Mouse (Mus musculus): Measurements from ENCODE around the gene Ablim2.

The Ablim2 gene

GRCm38 (mm10) chr5:35770246-35770645, 12.6 kb downstream of the Ablim2 start:
- no peak for DNase-seq (ENCODE audit: low read depth, low spot score)

GRCm38 (mm10) chr5:35770891-35771663, 13.4 kb downstream of the Ablim2 start:
- DNase-seq (ENCODE audit: low read depth, low spot score), result peak; percentile 69

DNA sequence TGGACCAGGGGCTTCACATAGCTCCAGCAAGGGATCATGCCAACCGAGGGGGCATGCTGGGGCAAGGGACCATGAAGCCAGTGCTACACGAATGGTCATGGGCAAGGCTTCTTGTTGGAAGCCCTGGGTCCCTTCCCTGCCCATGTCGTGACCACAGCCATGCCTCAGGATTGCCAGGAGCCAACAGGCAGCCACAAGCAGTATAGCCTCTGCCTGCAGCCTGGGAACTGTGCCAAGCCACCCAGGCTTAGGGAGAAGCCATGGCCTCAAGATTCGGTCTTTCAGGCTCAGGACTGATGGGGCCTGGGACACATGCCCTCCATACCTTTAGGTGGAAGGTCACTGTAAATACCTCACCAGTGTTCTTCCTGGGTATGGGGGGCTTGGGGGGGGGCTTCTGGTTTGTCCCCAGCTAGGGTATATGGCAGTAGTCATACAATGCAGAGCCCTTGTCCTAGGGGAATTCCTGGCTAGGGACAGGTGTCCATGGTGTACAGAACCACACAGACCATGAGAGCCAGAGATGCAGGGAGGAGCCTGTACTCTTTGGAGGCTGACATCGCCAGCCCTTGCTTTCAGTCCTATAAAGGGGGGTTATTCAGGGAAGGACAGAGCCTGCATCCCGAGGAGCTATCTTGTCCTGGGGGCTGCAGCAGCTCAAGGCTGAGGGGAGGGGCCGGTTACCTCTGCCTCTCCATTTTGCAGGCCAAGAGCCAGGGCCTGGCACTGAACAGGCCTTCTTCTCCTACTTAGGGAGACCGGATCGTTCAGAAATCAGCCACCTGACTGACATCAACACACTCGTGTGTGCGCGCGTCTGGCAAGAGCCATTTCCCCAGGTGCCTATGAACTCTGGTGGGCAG, 15.8 kb downstream of the Ablim2 start:
- peak; percentile 76 for DNase-seq (ENCODE audit: low read depth, low spot score)

GRCm38 (mm10) chr5:35774137-35774424, 16.4 kb downstream of the Ablim2 start:
- DNase-seq (ENCODE audit: low read depth, low spot score), result no peak

DNA sequence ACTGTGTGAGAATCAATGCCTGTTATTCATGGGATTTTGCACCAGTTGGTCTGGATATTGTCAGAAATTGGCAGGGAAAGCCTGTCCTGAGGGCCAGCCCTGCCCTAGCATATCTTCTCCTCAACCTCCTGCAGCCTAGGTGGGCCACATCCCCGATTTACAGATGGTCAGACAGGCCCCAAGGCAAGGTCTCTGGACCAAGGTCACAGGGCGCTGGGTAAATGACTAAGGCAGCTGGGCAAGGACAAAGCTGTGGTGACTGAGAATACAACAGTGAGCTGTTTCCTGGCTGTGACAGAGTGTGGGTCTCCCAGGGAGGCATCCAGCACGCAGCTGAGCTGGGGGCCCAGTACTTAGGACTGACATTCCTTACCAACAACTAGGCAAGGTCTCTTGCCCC, 23.4 kb downstream of the Ablim2 start:
- DNase-seq (ENCODE audit: low read depth, low spot score), result no peak

DNA sequence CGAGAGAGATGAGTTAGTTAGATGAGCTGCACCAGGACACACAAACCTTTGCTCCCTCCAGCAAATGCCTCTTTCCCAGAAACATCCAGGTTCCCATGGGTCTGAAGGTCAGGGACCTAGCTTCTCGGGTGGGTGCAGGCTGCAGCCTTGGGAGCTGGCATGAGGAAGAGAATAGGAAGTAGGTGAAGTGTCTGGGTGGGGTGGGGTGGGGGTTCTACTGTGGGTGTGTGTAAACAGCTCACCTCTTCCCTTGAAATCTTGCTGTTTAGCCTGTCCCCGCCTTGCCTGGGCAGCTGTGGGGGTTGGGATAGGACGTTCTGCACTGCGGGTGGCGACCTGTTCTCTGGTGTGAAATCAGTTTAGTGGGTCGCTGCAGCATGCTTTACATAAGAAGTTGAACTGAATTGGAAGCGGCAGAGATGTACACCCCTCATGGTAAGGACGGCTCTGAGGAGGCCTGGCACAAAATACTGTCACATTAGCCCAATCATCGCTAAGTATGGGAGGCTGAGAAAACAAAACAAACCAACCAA, 25.0 kb downstream of the Ablim2 start:
- DNase-seq (ENCODE audit: low read depth, low spot score), result peak; percentile 56

GRCm38 (mm10) chr5:35785853-35786252, 28.2 kb downstream of the Ablim2 start:
- DNase-seq (ENCODE audit: low read depth, low spot score), result peak; percentile 51

- DNase-seq (ENCODE audit: low read depth, low spot score), result peak; percentile 86
Measured at GRCm38 (mm10) chr5:35787847-35788246, 30.2 kb downstream of the Ablim2 start.

- no peak for DNase-seq (ENCODE audit: low read depth, low spot score)
Measured at GRCm38 (mm10) chr5:35788719-35789118, 31.0 kb downstream of the Ablim2 start.

DNA sequence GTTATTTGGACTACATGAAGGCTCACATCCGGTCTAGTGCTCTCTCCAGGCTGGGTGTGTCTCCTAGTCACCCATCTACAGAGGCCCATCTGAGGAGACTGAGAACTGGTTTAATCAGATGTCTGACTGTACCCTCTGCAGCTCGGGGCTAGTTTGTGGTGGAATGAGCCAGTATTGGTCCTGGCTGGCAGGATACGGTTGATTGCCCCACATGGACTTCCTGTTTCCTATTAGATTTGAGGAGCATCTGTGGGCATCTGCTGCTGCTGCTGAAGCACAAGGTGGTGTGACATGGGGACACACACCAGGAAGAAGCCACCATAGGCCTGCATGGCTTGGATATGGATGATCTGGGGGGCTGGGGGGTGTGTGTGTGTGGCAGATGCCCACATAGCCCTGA, 32.0 kb downstream of the Ablim2 start:
- DNase-seq (ENCODE audit: low read depth, low spot score), result no peak

DNA sequence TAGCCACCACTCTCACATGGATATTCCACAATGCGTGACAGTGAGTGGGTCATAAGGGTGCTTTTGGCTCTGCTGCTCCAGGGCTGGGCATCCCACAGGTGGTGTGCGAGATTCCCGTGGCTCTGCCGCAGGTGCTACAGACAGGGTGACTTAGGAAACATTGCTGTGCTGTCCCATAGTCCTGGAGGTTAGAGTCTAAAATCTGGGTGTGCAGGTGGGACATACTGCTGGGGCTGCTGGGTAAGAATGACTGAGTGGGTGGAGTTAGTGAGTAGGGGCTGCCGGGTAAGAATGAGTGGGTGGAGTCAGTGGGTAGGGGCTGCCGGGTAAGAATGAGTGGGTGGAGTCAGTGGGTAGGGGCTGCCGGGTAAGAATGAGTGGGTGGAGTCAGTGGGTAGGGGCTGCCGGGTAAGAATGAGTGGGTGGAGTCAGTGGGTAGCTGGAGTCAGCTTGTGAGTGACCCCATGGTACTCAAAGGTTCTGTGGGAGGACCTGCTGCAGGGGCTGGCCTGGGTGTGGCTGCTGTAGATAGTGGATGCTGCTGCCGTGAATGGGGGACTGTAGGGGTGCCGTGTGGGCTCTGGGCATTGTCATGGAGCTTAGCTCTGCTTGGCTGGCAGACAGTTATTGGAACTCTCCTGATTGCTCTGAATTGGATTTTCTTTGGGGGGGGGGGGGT, 32.8 kb downstream of the Ablim2 start:
- DNase-seq (ENCODE audit: low read depth, low spot score), result no peak

DNA sequence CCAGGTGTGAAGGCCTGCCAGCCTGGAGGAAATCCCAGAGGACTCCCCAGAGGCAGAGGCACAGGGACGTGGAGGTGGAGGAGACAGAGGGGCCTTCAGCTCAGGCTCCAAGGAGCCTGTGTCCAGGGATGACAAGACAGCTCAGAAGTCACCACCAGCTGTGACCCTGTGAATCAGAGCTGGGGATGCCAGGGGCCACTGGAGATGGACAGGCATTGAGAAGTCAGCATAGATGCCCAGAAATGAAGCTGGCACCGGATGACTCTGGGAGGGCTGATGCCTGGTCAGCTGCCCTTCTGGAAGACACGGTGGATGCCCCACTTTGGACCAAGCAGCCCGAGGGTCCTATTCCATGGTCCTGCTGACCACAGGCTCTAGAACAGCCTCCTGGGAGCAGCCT, 36.3 kb downstream of the Ablim2 start:
- no peak for DNase-seq (ENCODE audit: low read depth, low spot score)

- no peak for DNase-seq (ENCODE audit: low read depth, low spot score)
Measured at GRCm38 (mm10) chr5:35794942-35795341, 37.3 kb downstream of the Ablim2 start.

- DNase-seq (ENCODE audit: low read depth, low spot score), result peak; percentile 89
Measured at GRCm38 (mm10) chr5:35795481-35796048, 37.9 kb downstream of the Ablim2 start.

GRCm38 (mm10) chr5:35796136-35796535, 38.5 kb downstream of the Ablim2 start:
- no peak for DNase-seq (ENCODE audit: low read depth, low spot score)

- peak; percentile 72 for DNase-seq (ENCODE audit: low read depth, low spot score)
Measured at GRCm38 (mm10) chr5:35799090-35799489, 41.4 kb downstream of the Ablim2 start.

DNA sequence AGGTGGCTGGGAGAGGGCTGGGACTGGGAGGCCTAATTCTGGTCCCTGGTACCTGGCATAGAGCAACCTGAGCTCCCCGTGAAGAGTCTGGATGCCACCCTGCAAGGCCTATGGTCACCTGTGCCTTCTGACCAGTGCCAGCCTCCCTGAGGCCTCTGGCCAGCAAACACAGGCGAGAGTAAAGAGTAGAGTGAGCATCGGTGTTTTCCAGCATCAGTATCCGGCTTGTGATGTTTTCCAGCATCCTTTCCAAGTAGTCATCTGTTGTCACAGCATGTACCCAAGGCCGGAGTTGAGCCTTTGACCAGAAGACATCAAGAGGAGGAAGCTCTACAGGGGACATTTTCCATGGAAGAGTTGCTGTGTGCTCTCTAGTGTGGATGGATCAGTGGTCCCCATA, 45.7 kb downstream of the Ablim2 start:
- peak; percentile 65 for DNase-seq (ENCODE audit: low read depth, low spot score)

- no peak for DNase-seq (ENCODE audit: low read depth, low spot score)
Measured at GRCm38 (mm10) chr5:35804685-35805084, 47.0 kb downstream of the Ablim2 start.

- no peak for DNase-seq (ENCODE audit: low read depth, low spot score)
Measured at GRCm38 (mm10) chr5:35805209-35805608, 47.5 kb downstream of the Ablim2 start.

DNA sequence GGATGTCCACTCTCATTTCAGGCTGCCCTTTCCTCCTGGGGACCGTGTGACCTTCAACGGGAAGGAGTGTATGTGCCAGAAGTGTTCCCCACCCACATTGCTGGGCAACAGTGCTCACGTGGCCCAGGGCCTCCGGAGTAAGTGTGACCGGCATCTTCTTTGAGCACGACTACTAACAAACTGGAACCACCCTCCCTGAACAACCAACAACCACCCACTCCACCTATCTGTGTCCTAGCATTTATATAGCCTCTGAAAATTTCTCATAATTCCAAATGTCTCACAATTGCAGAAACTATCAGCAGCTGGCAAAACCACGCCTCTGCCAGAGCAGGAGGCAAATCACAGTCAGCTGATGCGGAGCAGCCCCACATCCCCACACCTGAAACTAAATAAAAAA, 49.3 kb downstream of the Ablim2 start:
- DNase-seq (ENCODE audit: low read depth, low spot score), result peak; percentile 59

DNA sequence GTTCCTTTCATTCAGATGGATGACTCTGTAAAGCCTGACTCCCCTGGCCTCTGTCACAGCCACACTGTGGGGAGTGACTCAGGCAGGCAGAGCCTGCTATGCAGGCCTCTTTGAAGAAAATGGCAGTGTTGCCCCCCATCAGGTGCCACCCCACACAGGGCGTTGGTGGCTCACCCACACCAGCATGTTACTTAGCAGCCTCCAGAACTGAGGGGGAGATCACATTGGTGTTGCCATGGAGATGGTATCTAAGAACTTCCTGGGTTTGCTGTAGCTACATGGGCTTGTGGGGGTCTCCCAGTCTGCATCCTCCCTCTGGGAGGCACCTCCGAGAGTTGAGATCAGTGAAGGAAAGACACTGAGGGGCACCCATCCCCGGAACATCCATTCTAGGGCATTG, 52.8 kb downstream of the Ablim2 start:
- DNase-seq (ENCODE audit: low read depth, low spot score), result peak; percentile 74

Data from brain, adult 2 months (tissue).